Mouse (Mus musculus): ENCODE data around the gene Fam186b.

Fam186b gene

DNA sequence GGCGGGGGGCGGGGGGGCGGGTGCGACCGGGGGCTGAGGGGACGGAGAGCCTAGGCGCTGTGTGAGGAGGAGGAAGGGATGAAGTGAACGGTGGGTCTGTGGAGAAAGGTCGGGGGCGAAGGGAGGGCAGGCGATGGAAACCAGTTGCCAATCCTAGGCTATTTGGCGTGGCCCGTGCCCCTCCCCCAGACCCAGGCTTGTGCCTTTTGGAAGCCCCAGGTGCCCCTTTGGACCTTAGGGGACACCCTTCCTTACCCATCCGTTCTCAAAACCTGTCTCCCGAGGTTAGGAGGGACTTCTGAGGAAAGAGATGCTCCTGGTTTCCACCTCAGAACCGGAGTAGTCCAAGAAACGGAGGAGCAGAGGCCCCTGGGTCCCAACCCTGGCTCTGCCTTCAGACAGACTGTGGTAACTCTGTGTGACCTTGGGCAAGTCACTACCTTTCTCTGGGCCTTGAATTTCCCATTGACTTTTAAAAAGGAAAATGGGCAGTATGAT lies at the start of gene Fam186b:
Gene Fam186b, minus strand, starts transcription at position 405 of the 498 bp plus-strand sequence.
- no peak for DNase-seq (ENCODE audit: low spot score in 2 of 2)

GRCm38 (mm10) chr15:99344961-99345360 lies 49.3 kb upstream of the Fam186b start:
- no peak for DNase-seq (ENCODE audit: low spot score in 2 of 2)

- no peak for DNase-seq (ENCODE audit: low spot score in 2 of 2)
Observed at GRCm38 (mm10) chr15:99344148-99344870, 48.6 kb upstream of the Fam186b start.

- no peak for DNase-seq (ENCODE audit: low spot score in 2 of 2)
Observed at GRCm38 (mm10) chr15:99343414-99344147, 47.9 kb upstream of the Fam186b start.

GRCm38 (mm10) chr15:99342194-99342981 lies 46.7 kb upstream of the Fam186b start:
- DNase-seq (ENCODE audit: low spot score in 2 of 2), result peak in 1 of 2 experiments; percentile 41

GRCm38 (mm10) chr15:99341102-99341501 lies 45.4 kb upstream of the Fam186b start:
- peak; percentile 86 to 88 for DNase-seq (ENCODE audit: low spot score in 2 of 2)

DNA sequence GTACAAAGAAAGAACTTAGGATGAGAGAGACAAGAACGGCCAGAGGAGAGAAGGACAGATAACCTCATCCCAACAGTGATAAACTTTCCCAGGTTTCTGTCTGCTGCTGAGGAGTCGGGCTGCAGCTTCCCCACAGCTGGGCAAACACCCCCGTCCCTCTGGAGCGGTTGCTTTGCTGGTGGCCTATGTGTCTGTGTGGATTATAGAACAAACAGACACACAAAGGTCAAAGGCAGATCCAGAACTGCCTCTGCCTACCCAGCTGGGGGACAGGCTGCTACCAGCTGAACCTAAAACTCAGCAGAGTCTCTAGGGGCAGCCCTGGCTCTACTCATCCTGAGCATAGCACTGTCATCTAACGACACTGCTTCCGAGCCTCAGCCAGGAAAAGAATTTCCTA lies 44.0 kb upstream of the Fam186b start:
- DNase-seq (ENCODE audit: low spot score in 2 of 2), result no peak

- no peak for DNase-seq (ENCODE audit: low spot score in 2 of 2)
Observed at GRCm38 (mm10) chr15:99338916-99339315, 43.2 kb upstream of the Fam186b start.

- DNase-seq (ENCODE audit: low spot score in 2 of 2), result no peak
Observed at GRCm38 (mm10) chr15:99335801-99336320, 40.2 kb upstream of the Fam186b start.

GRCm38 (mm10) chr15:99334500-99334899 lies 38.8 kb upstream of the Fam186b start:
- no peak for DNase-seq (ENCODE audit: low spot score in 2 of 2)

GRCm38 (mm10) chr15:99333676-99334065 lies 38.0 kb upstream of the Fam186b start:
- no peak for DNase-seq (ENCODE audit: low spot score in 2 of 2)

DNA sequence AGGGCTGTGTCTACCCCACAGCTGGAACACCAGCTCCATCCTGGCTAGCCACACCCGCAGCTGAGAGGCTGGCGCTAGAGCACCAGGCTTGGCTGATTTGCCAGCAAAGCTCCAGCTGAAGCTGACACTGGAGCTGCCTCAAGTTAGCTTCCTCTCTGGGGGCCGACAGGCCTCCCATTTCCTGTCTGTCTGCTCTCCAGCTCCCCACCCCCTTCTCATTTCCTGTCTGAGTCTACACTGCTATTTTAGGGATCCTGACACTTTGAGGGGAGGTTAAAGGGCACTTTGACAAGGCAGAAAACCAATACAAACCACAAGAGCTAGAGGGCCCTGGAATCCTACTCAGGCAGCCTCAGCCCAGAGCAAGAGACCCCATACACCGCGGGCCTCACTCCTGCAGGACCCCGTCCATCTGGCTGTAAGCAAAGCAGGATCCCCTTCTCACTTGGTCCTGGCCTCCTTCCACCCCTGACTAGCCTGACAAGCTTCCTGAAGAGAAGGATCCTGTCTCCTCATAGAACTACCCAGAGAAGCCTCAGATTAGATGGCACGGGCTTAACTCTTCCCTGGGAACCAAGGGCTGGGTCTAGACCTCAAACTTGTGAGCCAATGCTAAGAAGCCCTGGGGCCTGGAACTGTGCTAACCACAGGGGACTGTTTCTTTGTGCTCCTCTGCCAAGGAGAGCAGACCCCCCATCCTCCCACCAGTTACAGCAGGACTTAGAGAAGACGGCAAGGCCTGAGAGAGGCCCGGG lies 37.4 kb upstream of the Fam186b start:
- peak; percentile 88 to 90 for DNase-seq (ENCODE audit: low spot score in 2 of 2)

DNA sequence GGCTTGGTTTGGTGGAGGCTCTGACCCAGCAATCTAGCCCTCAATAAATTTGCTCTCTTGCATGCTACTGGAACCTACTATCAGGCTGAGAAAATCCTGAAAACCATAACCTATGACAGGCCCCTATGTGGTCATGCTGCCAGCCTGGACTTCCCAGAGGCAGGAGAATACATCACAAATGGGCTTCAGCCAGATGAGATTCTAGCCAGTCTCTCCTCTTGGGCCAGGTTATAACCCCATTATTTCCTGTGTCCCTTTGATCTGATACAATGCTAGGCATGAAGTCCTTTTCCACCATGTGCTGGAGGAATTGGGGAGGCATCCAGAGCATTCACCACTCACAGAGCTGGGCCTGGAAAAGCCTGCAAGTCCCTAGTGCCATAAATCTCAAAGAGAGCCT lies 36.4 kb upstream of the Fam186b start:
- DNase-seq (ENCODE audit: low spot score in 2 of 2), result no peak

DNA sequence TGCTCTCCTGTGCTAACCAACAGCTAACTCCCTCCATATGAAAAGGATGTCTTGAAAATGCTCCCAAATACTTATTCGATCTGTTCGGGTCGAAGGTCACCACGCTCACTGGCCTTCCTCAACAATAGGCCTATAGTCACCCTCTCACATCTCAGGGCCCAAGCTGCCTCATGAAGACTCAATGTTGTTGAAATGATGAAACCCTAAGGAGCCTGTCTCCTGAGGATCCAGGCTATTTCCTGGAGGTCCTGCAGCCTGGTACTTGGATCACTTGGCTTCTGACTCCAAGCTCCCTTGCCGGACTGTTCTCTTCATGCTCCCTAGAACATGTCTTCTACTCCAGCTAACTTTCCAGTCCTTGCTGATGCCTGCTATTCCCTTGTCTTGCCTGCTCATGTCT lies 35.7 kb upstream of the Fam186b start:
- DNase-seq (ENCODE audit: low spot score in 2 of 2), result no peak

DNA sequence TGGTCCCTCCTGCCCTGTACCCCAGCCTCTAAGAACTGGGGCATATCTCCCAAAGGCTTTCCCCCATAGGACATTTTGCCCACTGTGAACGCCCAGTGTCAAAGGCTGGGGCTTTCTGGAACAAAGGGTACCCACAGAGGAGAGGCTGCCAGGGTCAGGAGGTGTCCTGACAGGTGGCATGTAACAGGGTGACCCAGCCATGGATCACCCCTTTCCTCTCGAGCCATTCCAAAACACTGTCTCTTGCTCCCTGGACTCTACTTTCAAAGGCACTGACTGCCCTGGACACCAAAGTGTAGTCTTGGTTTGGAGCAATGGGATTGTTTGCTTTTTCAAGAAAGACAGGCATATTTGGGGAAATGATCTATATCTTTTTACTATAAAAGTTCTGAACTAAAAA lies 34.6 kb upstream of the Fam186b start:
- no peak for DNase-seq (ENCODE audit: low spot score in 2 of 2)

GRCm38 (mm10) chr15:99328011-99328410 lies 32.3 kb upstream of the Fam186b start:
- DNase-seq (ENCODE audit: low spot score in 2 of 2), result no peak

GRCm38 (mm10) chr15:99326959-99327358 lies 31.3 kb upstream of the Fam186b start:
- peak; percentile 31 to 57 for DNase-seq (ENCODE audit: low spot score in 2 of 2)

DNA sequence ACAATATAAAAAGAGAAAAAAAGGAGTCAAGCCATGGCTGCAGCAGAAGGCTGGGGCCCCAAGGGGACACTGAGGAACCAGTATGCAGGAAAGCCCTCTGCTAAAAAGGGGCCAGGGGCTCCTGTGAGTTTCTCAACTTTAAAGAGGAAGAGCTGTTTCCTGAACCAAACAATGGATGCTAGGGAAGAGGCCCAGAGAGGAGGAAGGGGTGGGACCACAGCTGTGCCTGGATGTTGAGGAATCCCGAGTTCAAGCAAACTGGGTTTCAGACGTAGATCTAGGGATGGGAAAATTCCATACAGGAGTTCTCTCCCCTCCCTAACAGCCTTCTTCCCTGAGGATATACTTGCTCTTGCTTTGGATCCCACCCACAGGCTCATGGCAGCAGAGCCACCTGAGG lies 30.7 kb upstream of the Fam186b start:
- no peak for DNase-seq (ENCODE audit: low spot score in 2 of 2)

GRCm38 (mm10) chr15:99325598-99325997 lies 29.9 kb upstream of the Fam186b start:
- DNase-seq (ENCODE audit: low spot score in 2 of 2), result no peak

- DNase-seq (ENCODE audit: low spot score in 2 of 2), result no peak
Observed at GRCm38 (mm10) chr15:99324151-99324550, 28.5 kb upstream of the Fam186b start.

GRCm38 (mm10) chr15:99320978-99321377 lies 25.3 kb upstream of the Fam186b start:
- DNase-seq (ENCODE audit: low spot score in 2 of 2), result no peak
